Mouse (Mus musculus) spleen, adult 12 weeks (tissue): Measurements from ENCODE around the gene Nms.
A peak's percentile ranks its signal among the peaks of the same experiment; 100 is the strongest.

ENCODE experiments used
- DNase-seq: peaks from one replicate; pipeline ENCODE4 v3.0.0; 2022; ENCODE audit warnings: low spot score

Gene Nms

GRCm38 (mm10) chr1:38938849-38939248 lies at the start of gene Nms:
Gene Nms, plus strand, starts transcription at chr1:38939149.
- no peak for DNase-seq

GRCm38 (mm10) chr1:38891444-38891843 lies 47.5 kb upstream of the Nms start:
- no peak for DNase-seq

- no peak for DNase-seq
Observed at GRCm38 (mm10) chr1:38893081-38893480, 45.9 kb upstream of the Nms start.

GRCm38 (mm10) chr1:38897431-38898248 lies 41.3 kb upstream of the Nms start, which contains the start of gene Chst10:
Gene Chst10, minus strand, starts transcription at chr1:38898161.
- DNase-seq, result peak; percentile 63

GRCm38 (mm10) chr1:38902571-38902970 lies 36.4 kb upstream of the Nms start:
- no peak for DNase-seq

- DNase-seq, result no peak
Observed at GRCm38 (mm10) chr1:38903985-38904384, 35.0 kb upstream of the Nms start.

- DNase-seq, result no peak
Observed at GRCm38 (mm10) chr1:38928996-38929395, 10.0 kb upstream of the Nms start.

GRCm38 (mm10) chr1:38929468-38929867 lies 9.5 kb upstream of the Nms start:
- DNase-seq, result no peak

GRCm38 (mm10) chr1:38930767-38931166 lies 8.2 kb upstream of the Nms start:
- DNase-seq, result no peak

- no peak for DNase-seq
Observed at GRCm38 (mm10) chr1:38934668-38935067, 4.3 kb upstream of the Nms start.

- DNase-seq, result peak; percentile 38
Observed at GRCm38 (mm10) chr1:38936780-38937179, 2.2 kb upstream of the Nms start.

GRCm38 (mm10) chr1:38939608-38940007 lies 659 bp downstream of the Nms start:
- no peak for DNase-seq

GRCm38 (mm10) chr1:38956457-38956856 lies 17.5 kb downstream of the Nms start:
- no peak for DNase-seq

- no peak for DNase-seq
Observed at GRCm38 (mm10) chr1:38969116-38969515, 30.2 kb downstream of the Nms start.

GRCm38 (mm10) chr1:38971712-38972111 lies 32.8 kb downstream of the Nms start:
- DNase-seq, result no peak

GRCm38 (mm10) chr1:38972986-38973592 lies 34.1 kb downstream of the Nms start:
- no peak for DNase-seq

GRCm38 (mm10) chr1:38979953-38980352 lies 41.0 kb downstream of the Nms start:
- DNase-seq, result no peak

- DNase-seq, result no peak
Observed at GRCm38 (mm10) chr1:38983870-38984269, 44.9 kb downstream of the Nms start.

- no peak for DNase-seq
Observed at GRCm38 (mm10) chr1:38985308-38985707, 46.4 kb downstream of the Nms start, which contains the start of gene Pdcl3. Gene Pdcl3, plus strand, starts transcription at chr1:38985608.

- peak; percentile 91 for DNase-seq
Observed at GRCm38 (mm10) chr1:38987080-38987864, 48.3 kb downstream of the Nms start.

- DNase-seq, result no peak
Observed at GRCm38 (mm10) chr1:38987865-38988211, 48.9 kb downstream of the Nms start.

- DNase-seq, result no peak
Observed at GRCm38 (mm10) chr1:38988357-38988756, 49.4 kb downstream of the Nms start.

GRCm38 (mm10) chr1:38992365-38992764 lies 53.4 kb downstream of the Nms start:
- DNase-seq, result no peak
